Mouse (Mus musculus) CH12.LX (cell line): ENCODE measurements around the gene Zdhhc21. TPM values are rescaled to one million over a fixed set of nuclear protein-coding genes. Genes with fewer than 3 reads are reported as not detected.

ENCODE experiments used
- DNase-seq: peaks from one replicate; pipeline ENCODE4 v3.0.0-alpha.2; 2013; ENCODE audit errors: extremely low read depth
- H3K27ac ChIP-seq: 2 replicates; pipeline ENCODE4 v1.5.1; 2012; ENCODE audit warnings: low read depth, mild to moderate bottlenecking, control low read depth, moderate library complexity; ENCODE audit not compliant: insufficient read depth
- H3K27me3 ChIP-seq: replicated peaks from 2 replicates; pipeline ENCODE3; 2012; ENCODE audit warnings: inconsistent platforms
- H3K36me3 ChIP-seq, 2 experiments: replicated peaks in 1 of 2; 2 replicates each; pipeline versions ENCODE3 to v1.6.1; 2012; ENCODE audit warnings: inconsistent platforms in 1 of 2, low read length in 1 of 2, mild to moderate bottlenecking in 1 of 2, mixed read lengths in 1 of 2, moderate library complexity in 1 of 2; ENCODE audit not compliant: control insufficient read depth in 1 of 2, insufficient read depth in 1 of 2
- H3K4me1 ChIP-seq, 2 experiments: 2 replicates each; pipeline ENCODE4 v1.6.1; 2012; ENCODE audit warnings: inconsistent platforms in 1 of 2, moderate library complexity in 1 of 2; ENCODE audit not compliant: insufficient read depth in 2 of 2, control insufficient read depth in 1 of 2
- H3K4me2 ChIP-seq: 2 replicates; pipeline ENCODE4 v1.6.1; 2012; ENCODE audit warnings: low read depth, mild to moderate bottlenecking, control low read depth; ENCODE audit not compliant: poor library complexity, insufficient read depth, severe bottlenecking
- H3K4me3 ChIP-seq, 3 experiments: fragments of 150-350 bp in 1 of 3; sonication (generic) in 1 of 3; replicated peaks in 1 of 3; 2 replicates each; pipeline versions ENCODE3 to v1.5.1; 2011 to 2012; ENCODE audit warnings: low read depth in 2 of 3, low read length in 2 of 3, mild to moderate bottlenecking in 2 of 3, moderate library complexity in 2 of 3, control low read depth in 1 of 3, improper control_type of control experiment in 1 of 3, inconsistent platforms in 1 of 3, mixed read lengths in 1 of 3; ENCODE audit not compliant: poor library complexity in 1 of 3
- H3K79me2 ChIP-seq: replicated peaks from 2 replicates; pipeline ENCODE4 v1.6.1; 2012; ENCODE audit warnings: mild to moderate bottlenecking, moderate library complexity; ENCODE audit not compliant: control insufficient read depth, poor library complexity, insufficient read depth, severe bottlenecking; ENCODE audit errors: extremely low read depth
- H3K9ac ChIP-seq: 2 replicates; pipeline ENCODE4 v1.6.1; 2012; ENCODE audit warnings: low read depth, mild to moderate bottlenecking, control low read depth, moderate library complexity; ENCODE audit not compliant: insufficient read depth
- H3K9me3 ChIP-seq: replicated peaks from 2 replicates; pipeline ENCODE3; 2012; ENCODE audit warnings: low read length, inconsistent platforms, mixed read lengths
- BHLHE40 ChIP-seq: IDR thresholded peaks from 2 replicates; pipeline ENCODE4 v1.6.1; 2011; ENCODE audit warnings: mild to moderate bottlenecking, low read depth, low read length, improper control_type of control experiment
- CHD1 ChIP-seq: IDR thresholded peaks from 2 replicates; pipeline ENCODE4 v1.6.1; 2012; ENCODE audit warnings: low read depth, low read length, improper control_type of control experiment, inconsistent platforms
- CTCF ChIP-seq, 2 experiments: IDR thresholded peaks in 1 of 2; conservative IDR thresholded peaks in 1 of 2; 2 replicates each; pipeline ENCODE4 v1.5.1; 2011 to 2012; ENCODE audit warnings: low read depth in 2 of 2, low read length in 2 of 2, improper control_type of control experiment in 1 of 2, inconsistent platforms in 1 of 2, mild to moderate bottlenecking in 1 of 2, moderate library complexity in 1 of 2
- ELF1 ChIP-seq: IDR thresholded peaks from 2 replicates; pipeline ENCODE4 v1.6.1; 2014; ENCODE audit warnings: low read depth, mild to moderate bottlenecking, inconsistent platforms, low read length, improper control_type of control experiment
- EP300 ChIP-seq: IDR thresholded peaks from 2 replicates; pipeline ENCODE4 v1.6.1; 2011; ENCODE audit warnings: low read length, improper control_type of control experiment
- GABPA ChIP-seq: IDR thresholded peaks from 2 replicates; pipeline ENCODE4 v1.6.1; 2012; ENCODE audit warnings: low read depth, low read length, improper control_type of control experiment, inconsistent platforms; ENCODE audit not compliant: insufficient replicate concordance
- HCFC1 ChIP-seq: IDR thresholded peaks from 2 replicates; pipeline ENCODE4 v1.6.1; 2012; ENCODE audit warnings: low read depth, mild to moderate bottlenecking, inconsistent platforms, low read length, improper control_type of control experiment
- JUN ChIP-seq: IDR thresholded peaks from 2 replicates; pipeline ENCODE4 v1.6.1; 2011; ENCODE audit warnings: low read depth, mild to moderate bottlenecking, low read length, improper control_type of control experiment, moderate library complexity; ENCODE audit not compliant: insufficient read depth
- JUND ChIP-seq: conservative IDR thresholded peaks from 2 replicates; pipeline ENCODE4 v1.6.1; 2011; ENCODE audit warnings: low read depth, low read length, improper control_type of control experiment
- KAT2A ChIP-seq: IDR thresholded peaks from 2 replicates; pipeline ENCODE4 v1.6.1; 2012; ENCODE audit warnings: low read length, improper control_type of control experiment, inconsistent platforms; ENCODE audit not compliant: insufficient replicate concordance
- MAZ ChIP-seq: IDR thresholded peaks from 2 replicates; pipeline ENCODE4 v1.6.1; 2012; ENCODE audit warnings: low read depth, mild to moderate bottlenecking, inconsistent platforms, low read length, improper control_type of control experiment, moderate library complexity
- MXI1 ChIP-seq: IDR thresholded peaks from 2 replicates; pipeline ENCODE4 v1.6.1; 2011; ENCODE audit warnings: mild to moderate bottlenecking, low read depth, low read length, improper control_type of control experiment
- NELFE ChIP-seq: IDR thresholded peaks from 2 replicates; pipeline ENCODE4 v1.6.1; 2011; ENCODE audit warnings: low read depth, low read length, improper control_type of control experiment
- PAX5 ChIP-seq: IDR thresholded peaks from 2 replicates; pipeline ENCODE4 v1.6.1; 2012; ENCODE audit warnings: low read length, inconsistent platforms, mixed read lengths
- POLR2A ChIP-seq: IDR thresholded peaks from 2 replicates; pipeline ENCODE4 v1.6.1; 2011; ENCODE audit warnings: low read depth, mild to moderate bottlenecking, improper control_type of control experiment, low read length
- POLR2AphosphoS2 ChIP-seq: IDR thresholded peaks from 2 replicates; pipeline ENCODE4 v1.6.1; 2011; ENCODE audit warnings: low read depth, low read length, improper control_type of control experiment
- RCOR1 ChIP-seq: conservative IDR thresholded peaks from 2 replicates; pipeline ENCODE4 v1.6.1; 2012; ENCODE audit warnings: low read depth, mild to moderate bottlenecking, inconsistent platforms, low read length, improper control_type of control experiment
- SIN3A ChIP-seq: IDR thresholded peaks from 2 replicates; pipeline ENCODE4 v1.6.1; 2012; ENCODE audit warnings: low read length, improper control_type of control experiment, inconsistent platforms
- TBP ChIP-seq: conservative IDR thresholded peaks from 2 replicates; pipeline ENCODE4 v1.6.1; 2011; ENCODE audit warnings: low read depth, low read length, improper control_type of control experiment
- TCF12 ChIP-seq: IDR thresholded peaks from 2 replicates; pipeline ENCODE4 v1.6.1; 2014; ENCODE audit warnings: low read depth, mild to moderate bottlenecking, inconsistent platforms, low read length, improper control_type of control experiment
- USF2 ChIP-seq: conservative IDR thresholded peaks from 2 replicates; pipeline ENCODE4 v1.6.1; 2011; ENCODE audit warnings: low read depth, low read length, improper control_type of control experiment
- ZKSCAN1 ChIP-seq: IDR thresholded peaks from 2 replicates; pipeline ENCODE4 v1.6.1; 2012; ENCODE audit warnings: low read depth, inconsistent platforms, low read length, improper control_type of control experiment, borderline replicate concordance
- dilution Hi-C: fragments of 300-500 bp; cut with MboI; formaldehyde crosslinking; loops from 2 replicates; pipeline ENCODE4 v1.14.3; 2020; ENCODE audit warnings: low sequenced_read_pairs; ENCODE audit not compliant: extremely low pct_unique_long_range_greater_than_20kb, extremely low pct_ligation_motif_present
- in situ Hi-C: fragments of 300-500 bp; cut with MboI; formaldehyde crosslinking; loops from 3 replicates; pipeline ENCODE4 v1.14.3; 2019; ENCODE audit warnings: low sequenced_read_pairs, low pct_ligation_motif_present, low pct_unique_long_range_greater_than_20kb, mixed read lengths
- polyA plus RNA-seq: library from polyadenylated mRNA; unstranded; fragments of >175 nt; gene quantifications from 2 replicates; pipeline ENCODE4 v1.2.1, GENCODE M21; 2012; ENCODE audit warnings: low read depth; ENCODE audit not compliant: insufficient read length
- total RNA-seq, 2 experiments: library from RNA; depleted of rRNA; stranded (reverse); fragments of 300-350 nt in 1 of 2; fragments of >200 nt in 1 of 2; gene quantifications; 2 replicates each; pipeline ENCODE4 v1.2.3; 2012 to 2014

Zdhhc21 gene
- total and polyA plus RNA-seq, 3 experiments = 8.3 to 16.1 (median 14.0) TPM

DNA sequence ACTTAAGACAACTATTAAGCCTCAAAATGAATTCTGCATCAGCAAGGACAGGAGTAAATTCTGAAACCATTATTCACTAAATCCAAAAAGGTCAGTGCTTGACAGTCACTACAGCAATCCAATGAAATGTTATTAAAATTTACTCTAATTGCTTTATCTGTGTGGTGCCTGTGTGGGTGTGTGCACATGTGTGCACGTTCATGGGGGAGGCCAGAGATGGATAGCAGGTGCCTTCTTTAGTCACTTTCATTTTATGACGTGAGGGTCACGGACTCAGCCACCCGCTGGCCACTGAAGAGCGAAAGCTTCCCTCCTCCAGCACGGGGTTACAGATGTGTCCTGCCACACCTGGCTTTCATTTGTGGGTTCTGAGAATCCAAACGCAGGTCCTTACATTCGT lies 43.4 kb downstream of the Zdhhc21 start:
- no peak overlapping the region for H3K9ac ChIP-seq
- H3K27ac ChIP-seq = no peak overlapping the region
- DNase-seq = no peak
- H3K4me1 ChIP-seq = peaks cover 0 to 14% of the 10 kb centered on the region in 2 experiments; a peak in 2 of 4 replicates
- H3K4me2 ChIP-seq = no peak overlapping the region
- no peaks in the 10 kb centered on the region for H3K79me2 ChIP-seq
- dilution Hi-C loops (no loop called here), in situ Hi-C loops (loop anchor here (25.0 kb wide), 1 partner anchor 179 kb away; no protein-coding TSS in a partner anchor)
- H3K36me3 ChIP-seq = peaks cover 9 to 40% of the 10 kb centered on the region in 2 experiments
- no peaks in the 10 kb centered on the region for H3K27me3 ChIP-seq
- no peaks in the 10 kb centered on the region for H3K9me3 ChIP-seq
- no peak overlapping the region for H3K4me3 ChIP-seq
- no peak for TF ChIP-seq MAZ
- peak; percentile 54 for TF ChIP-seq BHLHE40
- no peak for TF ChIP-seq MXI1
- TF ChIP-seq POLR2A = no peak
- no peak for TF ChIP-seq CHD1
- peak; percentile 76 for TF ChIP-seq TBP

DNA sequence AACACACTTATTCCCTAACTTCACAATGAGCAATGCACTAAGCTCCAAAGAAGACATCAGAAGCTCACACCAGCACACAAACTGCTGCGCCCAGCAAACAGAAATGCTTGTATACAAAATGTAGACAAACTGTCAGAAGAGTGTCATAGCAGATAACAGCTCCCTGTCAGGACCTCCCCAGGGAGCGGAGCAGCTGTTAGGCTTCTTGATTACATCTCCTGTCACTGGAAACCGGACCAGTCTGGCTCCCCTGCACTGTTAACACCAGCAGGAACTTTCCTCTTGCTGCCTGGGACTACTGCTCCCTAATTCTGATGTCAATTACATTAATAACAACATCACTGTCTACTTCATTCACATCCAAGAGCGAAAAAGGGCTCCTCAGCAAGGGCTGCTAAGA lies 44.5 kb downstream of the Zdhhc21 start:
- in situ Hi-C loops = loop anchor here (25.0 kb wide), 1 partner anchor 178 kb away; no protein-coding TSS in a partner anchor
- Histone ChIP-seq H3K4me1 (peaks cover 0 to 14% of the 10 kb centered on the region in 2 experiments; a peak in 2 of 4 replicates), H3K9ac (no peak overlapping the region), H3K79me2 (no peaks in the 10 kb centered on the region), H3K36me3 (peaks cover 8 to 41% of the 10 kb centered on the region in 2 experiments), H3K4me3 (no peak overlapping the region), H3K27me3 (no peaks in the 10 kb centered on the region), H3K9me3 (no peaks in the 10 kb centered on the region), H3K27ac (no peak overlapping the region), H3K4me2 (no peak overlapping the region)
- no peak for TF ChIP-seq RCOR1
- no peak for TF ChIP-seq ELF1
- no peak for TF ChIP-seq JUND
- TF ChIP-seq POLR2A = no peak
- dilution Hi-C loops = no loop called here
- DNase-seq = no peak

DNA sequence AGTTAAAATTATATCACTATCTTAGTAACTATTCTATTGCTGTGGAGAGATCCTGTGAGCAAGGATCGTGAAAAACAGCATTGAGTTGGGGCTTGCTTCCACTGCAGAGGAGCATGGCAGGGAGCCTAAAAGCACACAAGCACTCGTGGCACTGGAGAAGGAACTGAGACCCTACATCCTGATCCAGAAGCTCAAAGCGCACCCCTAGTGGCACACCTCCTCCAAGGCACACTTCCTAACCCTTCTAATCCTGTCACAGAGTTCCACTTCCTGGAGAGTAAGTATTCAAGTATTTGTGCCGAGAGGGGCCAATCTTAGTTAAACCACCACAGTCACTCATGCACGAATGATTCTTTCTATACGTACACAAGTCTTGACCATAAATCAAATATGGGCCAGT lies 46.4 kb downstream of the Zdhhc21 start:
- H3K27ac ChIP-seq = no peak overlapping the region
- no peak overlapping the region for H3K4me3 ChIP-seq
- TF ChIP-seq BHLHE40 = no peak
- no peak for TF ChIP-seq ELF1
- TF ChIP-seq SIN3A = no peak
- TF ChIP-seq JUN = no peak
- no peak for TF ChIP-seq KAT2A
- no peak for TF ChIP-seq USF2
- TF ChIP-seq NELFE = no peak
- no peak for TF ChIP-seq HCFC1
- TF ChIP-seq PAX5 = no peak
- TF ChIP-seq POLR2AphosphoS2 = no peak
- no peak for TF ChIP-seq TBP
- TF ChIP-seq EP300 = no peak
- no peak for TF ChIP-seq MXI1
- no peak for TF ChIP-seq TCF12
- no peak for TF ChIP-seq ZKSCAN1
- TF ChIP-seq GABPA = no peak
- no peak for TF ChIP-seq CTCF (conservative IDR thresholded peaks at IDR 0.05 in 1 of 2, IDR thresholded peaks at IDR 0.05 in 1 of 2; ENCODE audit: low read depth in 2 of 2, low read length in 2 of 2)
- no peaks in the 10 kb centered on the region for H3K9me3 ChIP-seq
- in situ Hi-C loops (loop anchor here (25.0 kb wide), 1 partner anchor 176 kb away; no protein-coding TSS in a partner anchor), dilution Hi-C loops (no loop called here)
- no peaks in the 10 kb centered on the region for H3K79me2 ChIP-seq
- H3K4me2 ChIP-seq = no peak overlapping the region
- H3K9ac ChIP-seq = no peak overlapping the region
- DNase-seq = no peak
- H3K27me3 ChIP-seq = no peaks in the 10 kb centered on the region
- peaks cover 10 to 35% of the 10 kb centered on the region in 2 experiments for H3K36me3 ChIP-seq
- H3K4me1 ChIP-seq = peaks cover 0 to 14% of the 10 kb centered on the region in 2 experiments; a peak in 2 of 4 replicates
